Mouse (Mus musculus) lung, postnatal 0 days (tissue): ENCODE data around the gene Axin1.

Experiments
- CTCF ChIP-seq: IDR thresholded peaks from 2 replicates; pipeline ENCODE4 v1.5.1; 2016; ENCODE audit warnings: antibody characterized with exemption, mild to moderate bottlenecking
- EP300 ChIP-seq: IDR thresholded peaks from 2 replicates; pipeline ENCODE4 v1.6.1; 2016; ENCODE audit warnings: antibody characterized with exemption, mild to moderate bottlenecking, control low read depth

- TF ChIP-seq EP300 (no peak), CTCF (no peak)
Observed at GRCm38 (mm10) chr17:26240990-26241389, 102.5 kb downstream of the Axin1 start.
